Mouse (Mus musculus): ENCODE results near the gene Sec22c.
A peak's percentile ranks its signal among the peaks of the same experiment; 100 is the strongest.

The Sec22c gene

DNA sequence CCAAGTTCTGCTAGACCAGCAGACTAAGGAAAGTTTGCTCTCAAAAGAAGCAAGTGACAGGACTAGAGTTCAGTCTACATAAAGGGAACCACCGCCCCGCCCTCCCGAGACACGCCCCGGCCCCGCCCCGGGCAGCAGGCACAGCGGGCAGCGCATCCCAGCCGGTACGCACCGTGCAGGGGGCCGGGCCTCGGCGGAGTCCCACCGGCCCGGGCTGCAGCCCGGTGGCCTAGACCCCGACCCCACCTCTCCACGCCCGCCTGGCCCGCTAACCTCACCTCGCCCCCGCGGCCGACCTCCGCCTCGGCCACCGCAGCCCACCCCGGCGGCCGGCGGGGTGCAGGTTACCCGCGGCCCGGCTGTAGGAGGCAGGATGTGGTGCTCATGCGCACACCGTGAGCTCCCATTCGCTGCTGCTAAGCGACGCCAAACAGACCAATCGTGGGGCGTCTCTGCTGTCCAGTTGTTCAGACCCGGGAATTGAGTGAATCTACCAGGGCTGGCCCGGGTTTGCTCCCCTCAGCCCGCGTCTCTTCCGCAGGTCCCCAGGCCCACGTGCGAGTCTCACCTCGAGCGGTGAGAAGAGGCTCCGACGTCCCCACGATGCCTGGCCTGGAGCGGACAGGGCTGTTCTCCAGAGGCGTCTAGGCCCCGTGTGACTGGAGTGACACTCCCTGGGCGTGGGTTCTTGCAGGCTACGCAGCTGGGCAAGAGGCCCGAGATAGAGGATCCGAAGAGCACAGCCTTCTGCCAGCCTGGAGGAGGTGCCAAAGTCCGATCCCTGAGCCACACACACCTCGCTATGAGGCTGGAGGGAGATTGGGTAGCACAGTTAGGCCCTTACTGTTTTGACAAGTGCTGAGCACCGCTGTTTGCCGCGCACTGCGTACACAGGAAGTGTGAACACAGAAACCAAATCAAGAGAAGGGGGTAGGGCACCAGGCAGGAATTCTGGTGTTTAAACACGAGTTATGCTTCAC lies at the start of gene Sec22c:
Gene Sec22c, minus strand, starts transcription at position 845 of the 980 bp plus-strand sequence.
- DNase-seq = peak; percentile 95

DNA sequence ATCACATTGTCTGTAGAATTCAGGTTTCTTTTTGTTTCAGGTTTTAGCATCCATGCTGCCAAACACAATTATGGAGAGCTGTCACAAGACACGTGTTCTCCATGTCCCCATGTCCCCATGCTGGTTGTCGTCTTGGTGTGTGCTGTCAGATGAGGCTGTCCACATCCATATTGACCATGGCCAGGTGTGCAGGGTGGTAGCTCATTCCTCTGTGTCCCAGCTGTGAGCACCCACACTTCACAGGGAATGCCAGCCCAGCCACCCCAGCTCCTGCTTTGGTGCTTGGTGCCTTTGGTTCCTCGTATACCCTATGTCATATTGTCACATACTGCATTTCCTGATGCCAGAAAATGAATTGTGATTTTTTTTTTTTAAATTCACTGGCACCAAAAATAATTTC lies 49.3 kb upstream of the Sec22c start:
- no peak for DNase-seq

DNA sequence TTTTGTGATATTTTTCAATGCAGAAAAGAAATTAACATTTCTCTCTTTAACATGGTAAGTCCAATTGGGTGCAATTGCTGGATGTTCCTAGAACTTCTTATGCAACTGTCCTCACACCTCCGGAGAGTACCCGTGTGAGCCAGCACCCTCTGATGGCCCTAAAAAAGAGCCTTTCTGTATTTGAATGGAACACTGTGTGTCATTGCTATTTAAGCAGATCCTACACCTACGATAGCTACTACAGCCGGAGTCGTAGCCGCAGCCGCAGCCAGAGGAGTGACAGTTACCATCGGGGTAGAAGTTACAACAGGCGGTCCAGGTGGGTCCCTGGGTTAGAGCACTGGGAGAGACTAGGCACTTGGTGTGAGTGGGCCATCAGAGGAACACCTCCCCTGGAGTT lies 47.5 kb upstream of the Sec22c start:
- DNase-seq = no peak

DNA sequence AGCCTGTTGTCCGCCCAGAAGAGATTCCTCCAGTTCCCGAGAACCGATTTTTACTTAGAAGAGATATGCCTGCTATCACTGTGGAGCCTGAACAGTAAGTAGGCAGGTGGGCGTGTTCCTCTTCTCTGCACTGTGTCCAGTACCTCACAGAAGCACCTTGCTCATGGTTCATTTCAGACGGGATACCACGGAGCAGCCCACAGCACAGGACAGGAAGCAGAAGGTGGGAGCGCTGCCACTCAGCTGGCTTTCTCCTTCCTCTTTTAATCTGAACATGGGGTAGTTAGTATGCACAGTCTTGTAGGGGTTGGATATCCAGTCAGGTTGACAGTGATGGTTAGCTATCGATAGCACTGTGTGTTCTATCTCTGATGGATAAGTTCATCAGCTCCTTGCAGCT lies 38.8 kb upstream of the Sec22c start:
- no peak for DNase-seq

DNA sequence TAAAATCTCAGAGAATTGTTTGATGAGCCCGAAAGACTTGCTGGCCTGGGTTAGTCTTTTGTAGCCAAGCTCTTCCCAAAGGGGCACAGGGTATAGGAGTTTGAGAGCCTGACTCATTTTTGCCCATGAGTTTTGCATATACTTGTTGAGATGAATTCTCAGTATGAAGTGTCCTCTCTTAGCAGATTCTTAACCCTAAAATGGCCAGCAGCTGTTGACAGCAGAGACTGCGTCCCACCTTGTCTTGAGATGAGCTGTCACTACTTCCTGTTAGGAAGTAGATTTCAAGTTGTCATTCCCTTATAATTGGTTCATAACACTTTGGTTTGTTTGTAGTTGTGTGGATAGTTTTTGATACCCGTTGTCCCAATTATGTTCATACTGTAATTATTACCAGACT lies 35.9 kb upstream of the Sec22c start:
- no peak for DNase-seq

DNA sequence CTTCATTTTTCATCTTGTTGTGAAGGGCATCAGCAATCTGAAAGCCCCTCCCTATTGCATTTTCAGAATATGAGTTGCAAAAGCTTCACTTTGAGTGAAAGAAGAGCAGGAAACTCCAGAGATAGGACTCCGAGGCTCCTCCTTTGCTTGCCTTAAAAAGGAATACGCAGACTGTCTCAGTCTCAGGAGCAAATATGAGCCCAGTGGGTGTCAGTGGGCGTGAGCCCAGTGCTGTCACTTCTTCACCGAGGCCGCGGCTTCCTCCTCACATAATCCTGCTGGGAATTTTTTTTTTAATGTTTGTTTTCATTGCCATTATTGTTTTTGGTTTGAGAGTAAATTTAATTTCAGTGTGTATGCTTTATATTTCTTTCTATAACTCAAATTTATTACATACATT lies 35.2 kb upstream of the Sec22c start:
- DNase-seq = no peak

DNA sequence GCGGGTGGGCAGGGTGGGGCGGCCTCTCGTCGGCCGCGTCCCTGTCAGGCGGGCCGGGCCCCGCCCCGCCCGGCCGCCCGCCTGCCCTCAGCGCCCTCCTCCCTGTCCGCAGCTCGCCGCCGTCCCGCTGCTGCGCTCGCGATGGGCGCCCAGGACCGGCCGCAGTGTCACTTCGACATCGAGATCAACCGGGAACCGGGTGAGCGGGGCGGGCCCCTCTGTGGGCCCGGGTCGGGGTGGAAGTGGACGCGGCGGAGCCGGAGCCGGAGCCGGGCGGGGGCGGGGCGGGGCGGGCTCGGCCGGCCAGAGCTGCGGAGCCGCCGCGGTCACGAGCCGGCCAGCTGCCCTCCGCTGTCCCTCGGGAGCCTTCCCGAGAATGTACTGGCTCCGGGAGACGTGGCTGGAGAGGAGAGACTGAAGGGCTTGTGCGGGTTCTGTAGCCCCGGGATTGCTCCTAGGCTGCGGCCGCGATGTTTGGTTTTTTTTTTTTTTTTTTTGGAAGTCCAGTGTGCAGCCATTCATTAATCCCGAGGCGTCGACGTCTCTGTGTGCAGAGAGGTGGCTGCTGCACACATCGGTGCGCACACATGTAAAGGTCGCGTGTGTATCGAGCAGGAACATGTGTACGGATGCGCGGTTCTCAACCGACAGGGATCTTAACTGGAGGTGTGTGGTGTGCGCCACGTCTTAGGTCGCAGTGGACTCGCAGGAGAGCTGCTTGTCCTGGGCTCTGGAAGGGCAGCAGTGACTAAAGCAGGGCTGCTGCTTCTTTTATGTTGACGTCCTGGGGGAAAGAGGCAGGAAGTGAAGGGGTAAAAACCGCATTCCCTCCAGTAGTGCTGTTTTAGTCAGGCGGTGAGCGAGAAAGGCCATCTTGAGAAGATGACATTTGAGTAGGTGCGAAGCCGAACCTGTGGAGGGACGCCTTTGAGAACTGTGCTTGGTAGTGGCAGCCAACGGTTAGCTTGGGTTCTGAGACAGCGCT lies 14.3 kb upstream of the Sec22c start:
- DNase-seq = peak; percentile 47

DNA sequence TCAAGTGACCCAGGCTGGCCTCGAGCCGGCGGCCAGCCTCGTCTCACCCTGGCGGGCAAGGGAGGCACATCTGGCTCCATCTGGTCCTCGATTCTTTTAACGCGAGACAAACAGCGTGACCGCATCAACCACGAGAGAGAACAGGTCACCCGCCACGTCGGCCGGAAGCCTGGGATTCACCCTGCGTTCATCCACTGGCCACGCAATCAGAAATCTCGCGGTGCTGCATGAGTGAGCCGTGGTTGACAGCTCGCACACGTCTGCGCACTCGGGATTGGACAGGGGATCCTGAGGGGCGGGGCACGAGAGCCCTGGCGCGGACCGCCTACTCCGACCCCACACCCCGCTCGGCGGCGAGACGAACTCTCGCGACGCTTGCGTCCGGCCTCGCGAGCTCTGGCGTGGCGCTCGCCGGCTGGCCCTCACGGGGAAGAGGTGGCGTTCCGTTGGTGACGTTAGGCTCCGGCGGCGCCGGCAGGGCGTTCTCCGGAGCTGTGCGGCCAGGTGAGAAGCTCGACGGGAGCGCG lies 13.6 kb upstream of the Sec22c start, which contains the start of gene Nktr:
Gene Nktr, plus strand, starts transcription at position 378 of the 527 bp plus-strand sequence.
- peak; percentile 99 for DNase-seq

DNA sequence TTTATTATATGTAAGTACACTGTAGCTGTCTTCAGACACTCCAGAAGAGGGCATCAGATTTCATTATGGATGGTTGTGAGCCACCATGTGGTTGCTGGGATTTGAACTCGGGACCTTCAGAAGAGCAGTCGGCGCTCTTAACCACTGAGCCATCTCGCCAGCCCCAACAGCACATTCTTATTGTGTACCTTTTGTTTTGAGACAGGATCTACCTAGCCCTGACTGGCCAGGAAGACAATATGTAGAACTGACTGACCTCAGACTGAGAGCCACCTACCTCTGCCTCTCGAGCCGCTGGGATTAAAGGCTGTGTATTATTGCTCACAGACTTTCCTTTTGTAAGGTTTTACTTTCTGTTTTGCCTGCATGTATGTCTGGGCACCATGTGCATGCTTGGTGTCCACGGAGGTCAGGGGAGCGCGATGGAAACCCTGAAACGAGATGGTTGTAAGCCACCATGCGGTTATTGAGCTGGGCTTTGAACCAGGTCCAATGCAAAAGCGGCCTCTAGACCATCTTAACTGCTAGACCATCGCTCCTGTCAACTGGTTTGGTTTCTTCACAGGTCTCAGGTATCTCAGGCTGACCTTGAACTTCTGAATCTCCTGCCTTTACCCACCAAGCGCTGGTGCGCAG lies 12.9 kb upstream of the Sec22c start:
- DNase-seq = no peak

DNA sequence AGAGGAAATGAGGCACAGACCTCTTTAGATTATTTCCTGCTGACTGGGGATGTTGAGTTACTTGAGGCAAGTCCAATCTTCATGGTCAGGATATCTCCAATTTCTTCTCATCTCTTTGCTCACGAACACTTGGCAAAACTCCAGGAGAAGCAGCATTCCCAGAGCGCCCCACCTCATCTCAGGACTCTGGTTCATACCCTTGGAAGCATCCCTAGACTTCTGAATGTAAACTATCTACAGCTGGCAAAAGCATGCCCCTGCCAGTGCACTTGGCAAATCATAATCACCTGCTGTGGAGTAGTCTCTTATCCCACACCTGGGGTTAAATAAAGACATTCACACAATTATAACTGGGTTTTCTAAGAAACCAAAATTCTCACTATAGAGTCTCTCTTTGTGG lies 11.8 kb upstream of the Sec22c start:
- no peak for DNase-seq

DNA sequence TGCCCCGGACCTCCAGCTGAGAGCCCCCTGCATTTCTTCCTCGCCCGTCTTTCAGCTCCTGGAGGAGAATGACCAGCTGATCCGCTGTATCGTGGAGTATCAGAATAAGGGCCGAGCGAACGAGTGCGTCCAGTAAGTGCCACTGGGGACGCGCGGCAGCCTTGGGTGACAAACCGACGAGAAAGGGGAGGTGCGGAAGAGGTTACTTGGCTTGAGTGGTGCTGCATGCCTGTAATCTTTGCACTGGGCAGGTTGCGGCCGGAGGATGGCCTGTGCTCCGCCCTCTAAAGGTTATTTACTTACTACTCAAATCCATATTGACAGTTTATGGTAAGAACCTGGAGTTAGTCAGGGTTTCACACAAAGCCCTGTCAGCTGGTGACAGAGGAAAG lies 5.3 kb upstream of the Sec22c start:
- no peak for DNase-seq

DNA sequence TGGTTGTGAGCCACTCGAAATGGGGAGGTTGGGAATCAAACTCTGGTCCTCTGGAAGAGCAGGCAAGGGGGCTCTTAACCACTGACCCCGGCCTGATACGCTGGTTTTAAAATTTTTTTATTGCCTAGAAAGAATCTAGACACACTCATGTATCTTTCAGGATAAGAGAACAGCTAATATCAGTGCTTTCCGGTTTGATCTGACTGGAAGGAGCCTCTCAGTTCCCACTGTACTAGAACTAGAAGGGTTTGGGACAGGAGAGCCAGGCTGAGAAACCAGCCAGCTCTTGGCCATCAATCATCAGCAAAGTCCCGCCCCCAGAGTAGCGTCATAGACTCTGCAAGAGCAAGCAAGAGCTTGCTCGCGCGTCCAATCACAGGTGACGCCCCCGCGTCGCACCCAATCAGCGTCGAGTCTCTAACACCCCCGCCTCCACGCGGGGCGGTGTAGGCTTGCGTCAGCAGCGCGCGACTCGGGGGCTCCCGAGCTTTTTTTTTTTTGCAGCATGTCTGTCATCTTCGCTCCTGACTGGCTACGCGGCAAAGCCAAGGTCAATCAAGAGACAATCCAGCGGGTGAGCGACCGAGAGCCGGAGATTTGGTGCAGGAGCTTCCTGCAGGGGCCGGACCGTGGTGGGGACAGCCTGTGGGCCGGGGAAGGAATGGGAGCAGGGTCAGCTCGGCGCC lies 4.8 kb upstream of the Sec22c start, which contains the start of gene Ss18l2:
Gene Ss18l2, plus strand, starts transcription at position 432 of the 686 bp plus-strand sequence.
- DNase-seq = peak; percentile 99

DNA sequence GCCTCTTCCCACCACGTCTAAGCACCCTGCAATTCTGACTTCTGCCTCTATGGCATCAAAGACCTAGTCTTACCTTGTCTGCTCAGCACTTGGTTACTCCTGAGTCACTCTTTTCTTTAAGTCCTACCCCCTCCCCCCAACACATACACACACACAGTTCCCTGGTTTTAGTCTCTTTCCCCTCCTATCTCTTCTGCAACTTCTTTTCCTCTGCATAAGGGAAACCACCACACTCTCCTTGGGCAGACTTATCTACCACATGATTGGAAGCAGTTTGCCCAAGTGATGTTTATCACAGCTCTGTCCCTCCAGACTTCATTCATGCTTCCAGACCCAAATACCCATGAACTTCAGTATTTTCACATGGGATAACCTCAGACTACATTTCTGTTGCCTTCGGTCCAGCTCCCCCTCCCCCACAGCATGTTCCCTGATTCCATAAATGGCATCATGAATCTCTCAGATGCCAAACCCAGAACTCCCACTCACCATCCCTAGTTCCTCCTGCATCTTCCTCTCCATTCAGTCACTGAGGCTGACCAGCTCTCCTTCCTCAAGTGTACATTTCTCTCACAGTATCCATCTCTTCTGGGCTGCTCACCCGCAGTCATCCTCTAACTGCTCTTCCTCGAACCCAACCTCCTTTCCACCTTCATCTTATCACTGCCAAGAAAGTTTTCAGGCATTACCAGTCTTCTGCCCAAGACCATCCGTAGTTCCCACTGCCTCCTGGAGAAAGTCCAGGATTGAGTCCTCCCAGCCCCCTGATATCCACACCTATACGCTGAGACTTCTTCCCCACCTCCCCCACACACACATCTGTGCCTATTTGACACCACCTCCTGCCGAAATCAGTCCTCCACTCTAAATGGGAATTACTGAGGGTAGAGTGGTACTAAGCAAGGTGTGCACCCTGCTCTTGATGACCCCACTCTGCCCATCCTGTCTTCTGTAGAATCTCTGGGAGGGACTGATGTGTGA lies 3.5 kb upstream of the Sec22c start:
- DNase-seq = no peak

DNA sequence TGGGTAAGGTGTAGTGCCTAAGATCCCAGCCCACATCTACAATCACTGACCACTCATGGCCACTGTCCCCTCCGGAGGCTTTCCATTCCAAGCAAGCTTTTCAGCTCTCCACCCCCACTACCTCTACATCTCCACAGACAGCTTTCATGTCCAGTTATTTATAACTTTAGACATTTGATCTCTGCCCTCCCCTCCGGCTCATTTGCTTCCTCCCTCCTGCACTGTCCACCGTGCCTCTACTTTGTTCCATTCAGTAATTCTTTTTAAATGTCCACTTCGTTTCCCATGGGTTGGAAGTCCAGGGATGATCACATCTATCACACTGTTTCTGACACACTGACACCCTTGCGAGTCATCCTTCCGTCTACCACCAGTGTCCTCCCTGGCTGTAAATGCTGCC lies 2.5 kb upstream of the Sec22c start:
- DNase-seq = no peak

DNA sequence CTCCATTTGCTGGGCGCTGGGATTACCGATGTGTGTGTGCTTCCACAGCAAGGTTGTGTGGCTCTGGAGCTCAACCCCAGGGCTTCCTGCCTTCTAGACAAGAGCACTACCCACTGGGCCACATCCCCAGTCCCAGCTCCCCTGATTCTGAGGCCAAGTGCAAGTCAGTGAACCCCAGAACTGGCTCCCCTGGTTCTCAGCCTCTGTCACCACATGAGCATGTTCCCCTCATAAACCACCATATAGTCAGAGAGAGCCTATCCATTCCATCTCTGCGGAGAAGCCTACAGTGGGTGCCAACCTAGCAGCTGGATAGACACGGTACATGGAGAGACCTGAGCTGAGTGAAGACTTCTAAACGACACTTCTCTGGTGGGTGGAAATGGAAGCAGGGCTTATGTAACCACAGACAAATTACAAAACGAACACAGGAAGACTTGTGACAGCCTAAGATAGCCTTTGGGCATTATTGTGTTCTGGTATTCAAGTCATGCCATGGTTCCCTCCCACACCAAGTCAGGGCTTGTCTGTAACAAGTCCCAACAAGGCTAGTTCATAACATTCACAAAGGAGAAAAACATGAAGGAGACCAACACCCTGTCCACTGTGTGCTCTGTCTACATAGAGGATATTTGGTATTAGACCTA lies 862 bp upstream of the Sec22c start:
- DNase-seq = no peak

DNA sequence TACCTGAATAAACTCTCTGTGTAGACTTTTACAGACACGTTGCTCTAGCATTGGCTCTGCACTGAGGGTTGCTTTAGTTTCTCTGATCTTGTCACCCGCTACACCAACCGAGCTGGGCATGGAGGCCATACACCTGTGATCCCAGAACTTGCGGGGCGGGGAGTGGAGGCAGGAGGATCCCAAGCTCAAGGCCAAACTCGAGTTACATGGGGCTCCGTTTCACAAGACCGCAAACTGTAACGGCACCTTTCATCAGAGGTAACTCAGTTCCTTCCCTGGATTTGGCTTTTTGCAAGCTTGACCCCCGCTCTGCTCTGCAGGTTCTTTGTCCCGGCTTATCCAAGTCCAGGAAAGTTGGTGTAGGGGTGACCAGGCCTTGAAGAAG lies 1.0 kb downstream of the Sec22c start:
- no peak for DNase-seq

DNA sequence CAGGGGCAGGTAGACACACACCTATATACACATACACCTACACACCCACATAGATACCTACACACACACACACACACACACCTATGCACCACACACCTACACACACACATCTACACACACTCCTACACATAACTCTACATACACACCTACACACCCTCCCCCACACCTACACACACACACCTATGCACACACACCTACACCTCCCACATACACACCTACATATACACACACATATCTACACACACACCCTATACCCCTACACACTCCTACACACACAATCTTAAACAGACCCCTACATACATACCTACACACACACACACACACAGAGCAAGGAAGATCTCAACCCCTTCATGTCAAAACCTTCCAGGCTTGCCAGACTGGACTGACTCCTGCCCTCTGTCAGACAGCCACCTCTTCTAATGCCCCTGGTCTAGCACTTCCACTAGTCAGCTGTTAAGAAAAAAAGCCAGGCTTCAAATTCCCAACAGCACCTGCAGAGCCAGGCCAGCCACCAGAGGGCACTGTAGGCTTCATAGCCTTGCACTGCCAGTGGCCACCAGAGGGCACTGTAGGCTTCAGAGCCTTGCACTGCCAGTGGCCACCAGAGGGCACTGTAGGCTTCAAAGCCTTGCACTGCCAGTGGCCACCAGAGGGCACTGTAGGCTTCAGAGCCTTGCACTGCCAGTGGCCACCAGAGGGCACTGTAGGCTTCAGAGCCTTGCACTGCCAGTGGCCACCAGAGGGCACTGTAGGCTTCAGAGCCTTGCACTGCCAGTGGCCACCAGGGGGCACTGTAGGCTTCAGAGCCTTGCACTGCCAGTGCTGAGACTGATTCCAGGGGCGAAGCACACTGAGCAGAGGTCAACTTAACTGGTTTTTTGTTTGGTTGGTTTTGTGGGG lies 7.9 kb downstream of the Sec22c start:
- peak; percentile 61 for DNase-seq

DNA sequence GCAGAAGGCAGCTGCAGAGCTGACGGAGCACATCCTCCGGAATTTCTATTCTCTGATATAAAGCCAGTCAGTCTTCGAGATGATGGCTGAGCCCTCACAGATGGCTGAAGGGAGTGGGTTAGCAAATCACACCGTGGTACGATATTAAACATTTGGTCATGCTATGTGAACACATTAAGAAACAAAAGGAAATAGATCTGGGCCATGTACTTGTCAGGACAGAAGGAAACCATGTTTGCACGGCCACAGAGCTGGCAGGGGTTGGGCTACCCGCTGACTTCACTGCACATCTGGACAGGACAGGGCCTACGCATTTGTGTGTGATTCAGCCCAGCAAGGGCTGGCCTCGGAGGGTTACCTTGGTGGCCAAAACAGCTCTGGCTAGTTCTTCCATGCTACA lies 8.7 kb downstream of the Sec22c start:
- DNase-seq = no peak

DNA sequence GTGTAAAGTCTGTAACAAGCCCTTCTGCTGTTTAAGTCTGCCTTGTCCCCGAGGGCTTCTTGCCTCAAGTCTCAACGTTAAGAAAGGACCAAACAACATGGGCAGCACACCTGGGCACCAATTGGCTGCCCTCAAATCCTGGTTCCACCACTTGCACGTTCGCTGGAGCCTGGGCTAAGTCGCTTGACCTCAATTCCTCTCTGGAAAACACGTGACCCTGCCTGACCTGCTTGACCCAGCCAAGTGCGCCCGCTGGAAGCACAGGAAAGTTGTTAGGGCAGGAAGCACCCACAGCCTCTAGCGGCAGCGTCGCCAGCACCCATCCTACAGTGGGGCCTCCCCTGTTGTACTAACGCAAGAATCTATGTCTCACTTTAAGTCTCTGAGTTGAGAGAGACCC lies 10.6 kb downstream of the Sec22c start:
- no peak for DNase-seq
